Mouse (Mus musculus): ENCODE results near the gene Ifnar2. TPM values are rescaled to one million over a fixed set of nuclear protein-coding genes. Genes with fewer than 3 reads are reported as not detected.

The Ifnar2 gene
- polyA plus RNA-seq, 1 experiment from 2014 or later, result 32.5 TPM

- Histone ChIP-seq H3K4me1 (peaks cover 8% of the 10 kb centered on the region), H3K36me3 (ENCODE audit: poor library complexity, severe bottlenecking) (peaks cover 27% of the 10 kb centered on the region), H3K4me3 (no peak overlapping the region), H3K9me3 (replicated peaks) (no peaks in the 10 kb centered on the region), H3K4me2 (no peak overlapping the region), H3K27me3 (no peaks in the 10 kb centered on the region), H3K27ac (no peak overlapping the region), H3K9ac (no peak overlapping the region)
- no peak for ATAC-seq
- 82% methylated on average over 4 of the region's 4 CpGs for WGBS
Observed at GRCm38 (mm10) chr16:91381606-91382005, 9.0 kb downstream of the Ifnar2 start.

GRCm38 (mm10) chr16:91382261-91382790, 9.7 kb downstream of the Ifnar2 start:
- no peaks in the 10 kb centered on the region for H3K27me3 ChIP-seq
- peaks cover 8% of the 10 kb centered on the region for H3K4me1 ChIP-seq
- H3K9ac ChIP-seq, result no peak overlapping the region
- peaks cover 26% of the 10 kb centered on the region for H3K36me3 ChIP-seq (ENCODE audit: poor library complexity, severe bottlenecking)
- no peak overlapping the region for H3K4me2 ChIP-seq
- no peak for ATAC-seq
- 89% methylated on average over 9 of the region's 9 CpGs for WGBS
- H3K4me3 ChIP-seq, result no peak overlapping the region
- H3K9me3 ChIP-seq (replicated peaks), result no peaks in the 10 kb centered on the region
- no peak overlapping the region for H3K27ac ChIP-seq

- Histone ChIP-seq H3K27me3 (no peaks in the 10 kb centered on the region), H3K36me3 (ENCODE audit: poor library complexity, severe bottlenecking) (peaks cover 42% of the 10 kb centered on the region), H3K9ac (no peak overlapping the region), H3K27ac (no peak overlapping the region), H3K4me2 (no peak overlapping the region), H3K4me3 (no peak overlapping the region), H3K9me3 (replicated peaks) (no peaks in the 10 kb centered on the region), H3K4me1 (peaks cover 3% of the 10 kb centered on the region)
- no peak for ATAC-seq
- 88% methylated on average over 4 of the region's 4 CpGs for WGBS
Observed at GRCm38 (mm10) chr16:91384221-91384620, 11.6 kb downstream of the Ifnar2 start.

GRCm38 (mm10) chr16:91385621-91386020, 13.0 kb downstream of the Ifnar2 start:
- H3K4me2 ChIP-seq, result no peak overlapping the region
- WGBS, result 44% methylated on average over 10 of the region's 10 CpGs
- no peak overlapping the region for H3K4me3 ChIP-seq
- H3K27ac ChIP-seq, result no peak overlapping the region
- no peaks in the 10 kb centered on the region for H3K4me1 ChIP-seq
- no peak overlapping the region for H3K9ac ChIP-seq
- H3K36me3 ChIP-seq (ENCODE audit: poor library complexity, severe bottlenecking), result peaks cover 51% of the 10 kb centered on the region
- H3K9me3 ChIP-seq (replicated peaks), result no peaks in the 10 kb centered on the region
- no peaks in the 10 kb centered on the region for H3K27me3 ChIP-seq
- no peak for ATAC-seq

- Histone ChIP-seq H3K4me3 (no peak overlapping the region), H3K4me2 (no peak overlapping the region), H3K36me3 (ENCODE audit: poor library complexity, severe bottlenecking) (peaks cover 54% of the 10 kb centered on the region), H3K4me1 (no peaks in the 10 kb centered on the region), H3K9me3 (replicated peaks) (no peaks in the 10 kb centered on the region), H3K9ac (no peak overlapping the region), H3K27me3 (no peaks in the 10 kb centered on the region), H3K27ac (no peak overlapping the region)
- ATAC-seq, result no peak
- WGBS, result 91% methylated on average over 10 of the region's 10 CpGs
Observed at GRCm38 (mm10) chr16:91386419-91387120, 14.0 kb downstream of the Ifnar2 start.

- no peaks in the 10 kb centered on the region for H3K4me1 ChIP-seq
- H3K36me3 ChIP-seq (ENCODE audit: poor library complexity, severe bottlenecking), result peaks cover 57% of the 10 kb centered on the region
- H3K27ac ChIP-seq, result no peak overlapping the region
- no peak for ATAC-seq
- H3K4me3 ChIP-seq, result no peak overlapping the region
- no peak overlapping the region for H3K9ac ChIP-seq
- H3K4me2 ChIP-seq, result no peak overlapping the region
- 91% methylated on average over 3 of the region's 3 CpGs for WGBS
- H3K27me3 ChIP-seq, result no peaks in the 10 kb centered on the region
- no peaks in the 10 kb centered on the region for H3K9me3 ChIP-seq (replicated peaks)
Observed at GRCm38 (mm10) chr16:91387121-91387486, 14.5 kb downstream of the Ifnar2 start.

GRCm38 (mm10) chr16:91390100-91390499, 17.5 kb downstream of the Ifnar2 start:
- Histone ChIP-seq H3K4me2 (no peak overlapping the region), H3K27me3 (no peaks in the 10 kb centered on the region), H3K4me1 (no peaks in the 10 kb centered on the region), H3K27ac (no peak overlapping the region), H3K4me3 (no peak overlapping the region), H3K36me3 (ENCODE audit: poor library complexity, severe bottlenecking) (peaks cover 69% of the 10 kb centered on the region), H3K9ac (no peak overlapping the region), H3K9me3 (replicated peaks) (peaks cover 4% of the 10 kb centered on the region; the same call in 1 of the 2 replicates)
- ATAC-seq, result no peak
- WGBS, result 89% methylated on average over 4 of the region's 4 CpGs

- peaks cover 73% of the 10 kb centered on the region for H3K36me3 ChIP-seq (ENCODE audit: poor library complexity, severe bottlenecking)
Observed at GRCm38 (mm10) chr16:91391421-91391820, 18.8 kb downstream of the Ifnar2 start, which contains the start of gene Gm21970. TSS of gene Gm21970 (plus strand) at chr16:91391721.

GRCm38 (mm10) chr16:91394826-91395410, 22.3 kb downstream of the Ifnar2 start:
- peaks cover 55% of the 10 kb centered on the region for H3K36me3 ChIP-seq (ENCODE audit: poor library complexity, severe bottlenecking)
- no peak overlapping the region for H3K4me2 ChIP-seq
- no peak for ATAC-seq
- H3K4me1 ChIP-seq, result no peaks in the 10 kb centered on the region
- WGBS, result 82% methylated on average over 4 of the region's 4 CpGs
- H3K9me3 ChIP-seq (replicated peaks), result peaks cover 4% of the 10 kb centered on the region; the same call in 1 of the 2 replicates
- H3K27me3 ChIP-seq, result no peaks in the 10 kb centered on the region
- H3K27ac ChIP-seq, result no peak overlapping the region
- no peak overlapping the region for H3K9ac ChIP-seq
- H3K4me3 ChIP-seq, result no peak overlapping the region

More at GRCm38 (mm10) chr16:91391421-91391820, 18.8 kb downstream of the Ifnar2 start, which contains the start of gene Gm21970:
- Histone ChIP-seq H3K4me3 (no peak within 1 kb of the TSS), H3K4me2 (no peak within 1 kb of the TSS), H3K4me1 (no peaks in the 10 kb centered on the region), H3K27me3 (no peaks in the 10 kb centered on the region), H3K9me3 (replicated peaks) (peaks cover 4% of the 10 kb centered on the region; the same call in 1 of the 2 replicates), H3K27ac (no peak within 1 kb of the TSS), H3K9ac (no peak within 1 kb of the TSS)
- no peak for ATAC-seq
- WGBS, result 77% methylated on average over 5 of the region's 5 CpGs

- ATAC-seq, result no peak
- no peak overlapping the region for H3K4me2 ChIP-seq
- no peaks in the 10 kb centered on the region for H3K27me3 ChIP-seq
- H3K27ac ChIP-seq, result no peak overlapping the region
- peaks cover 52% of the 10 kb centered on the region for H3K36me3 ChIP-seq (ENCODE audit: poor library complexity, severe bottlenecking)
- H3K9ac ChIP-seq, result no peak overlapping the region
- H3K4me1 ChIP-seq, result no peaks in the 10 kb centered on the region
- H3K4me3 ChIP-seq, result no peak overlapping the region
- WGBS, result 49% methylated on average over 8 of the region's 8 CpGs
- H3K9me3 ChIP-seq (replicated peaks), result peaks cover 4% of the 10 kb centered on the region; the same call in 1 of the 2 replicates
Observed at GRCm38 (mm10) chr16:91395633-91396392, 23.2 kb downstream of the Ifnar2 start.

GRCm38 (mm10) chr16:91396844-91397537, 24.4 kb downstream of the Ifnar2 start:
- Histone ChIP-seq H3K27ac (no peak overlapping the region), H3K36me3 (ENCODE audit: poor library complexity, severe bottlenecking) (peaks cover 45% of the 10 kb centered on the region), H3K4me3 (no peak overlapping the region), H3K27me3 (no peaks in the 10 kb centered on the region), H3K4me1 (no peaks in the 10 kb centered on the region), H3K9me3 (replicated peaks) (peaks cover 4% of the 10 kb centered on the region; the same call in 1 of the 2 replicates), H3K4me2 (no peak overlapping the region), H3K9ac (no peak overlapping the region)
- ATAC-seq, result no peak
- WGBS, result 78% methylated on average over 10 of the region's 10 CpGs
